Mouse (Mus musculus): ENCODE measurements around the gene Rgs19.

DNA sequence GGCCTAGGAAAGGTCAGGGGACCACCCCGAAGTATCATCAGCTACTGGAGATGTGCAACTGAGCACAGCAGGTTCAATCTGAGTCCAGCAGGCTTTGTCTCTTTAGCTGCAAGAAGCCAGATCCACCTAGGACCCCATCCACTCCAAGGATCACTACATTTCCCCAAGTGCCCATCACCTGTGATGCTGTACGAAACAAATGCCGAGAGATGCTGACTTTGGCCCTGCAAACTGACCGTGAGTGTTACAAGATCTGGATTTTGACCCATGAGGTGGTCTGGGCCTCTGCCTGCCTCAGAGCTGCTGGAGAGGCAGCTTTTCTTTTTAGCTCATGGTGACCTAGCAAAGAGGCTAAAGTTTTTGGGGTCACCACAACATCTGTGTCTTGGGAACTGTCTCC is 8.1 kb downstream of the Rgs19 start:
- TF ChIP-seq CTCF (IDR thresholded peaks at IDR 0.05) (no peak), EP300 (IDR thresholded peaks at IDR 0.05) (no peak)

Data from lung, postnatal 0 days (tissue).